Mouse (Mus musculus) cortical plate, adult 2 months (tissue): ENCODE results near the gene Sec61b.

Source experiments
- CTCF ChIP-seq: fragments of 200-500 bp; IDR thresholded peaks from 2 replicates; pipeline ENCODE4 v1.5.1; 2011; ENCODE audit warnings: mild to moderate bottlenecking, control low read depth, low read length; ENCODE audit not compliant: insufficient read depth; ENCODE audit errors: extremely low read depth
- POLR2A ChIP-seq: fragments of 200-500 bp; IDR thresholded peaks from 2 replicates; pipeline ENCODE4 v1.6.1; 2011; ENCODE audit warnings: mild to moderate bottlenecking, low read length, control low read depth; ENCODE audit not compliant: insufficient read depth; ENCODE audit errors: extremely low read depth

GRCm38 (mm10) chr4:47518551-47519181 is 44.2 kb downstream of the Sec61b start:
- no peak for TF ChIP-seq CTCF
- no peak for TF ChIP-seq POLR2A
